Mouse (Mus musculus) heart, adult 2 months (tissue): ENCODE measurements at regions not wholly inside any gene's neighbourhood (a gene's known extent, or its start where the extent isn't known, plus 50 kb on each side); places are given as distances from the start of the nearest gene placed in this dataset.

ENCODE experiments used
- DNase-seq, 2 experiments: peaks; one replicate each; pipeline ENCODE4 v3.0.0; 2021
- H3K27ac ChIP-seq: fragments of 200-600 bp; 2 replicates; pipeline ENCODE4 v1.8.1; 2022
- H3K27me3 ChIP-seq: fragments of 200-500 bp; 2 replicates; pipeline ENCODE4 v1.6.1; 2012; ENCODE audit warnings: mild to moderate bottlenecking, low read length, inconsistent platforms, mixed read lengths; ENCODE audit not compliant: control insufficient read depth, insufficient read depth
- H3K36me3 ChIP-seq: fragments of 200-500 bp; 2 replicates; pipeline ENCODE4 v1.6.1; 2012; ENCODE audit warnings: low read length, inconsistent platforms; ENCODE audit not compliant: control insufficient read depth, insufficient read depth
- H3K4me1 ChIP-seq: fragments of 200-500 bp; 2 replicates; pipeline ENCODE4 v1.6.1; 2011; ENCODE audit warnings: low read length; ENCODE audit not compliant: control insufficient read depth, insufficient read depth
- H3K4me3 ChIP-seq: fragments of 200-600 bp; 2 replicates; pipeline ENCODE4 v1.8.1; 2022
- H3K79me2 ChIP-seq: fragments of 200-500 bp; replicated peaks from 2 replicates; pipeline ENCODE4 v1.6.1; 2012; ENCODE audit warnings: mild to moderate bottlenecking, inconsistent platforms, low read length, moderate library complexity, mixed read lengths; ENCODE audit not compliant: control insufficient read depth, insufficient read depth
- H3K9ac ChIP-seq: fragments of 200-500 bp; 2 replicates; pipeline ENCODE4 v1.6.1; 2012; ENCODE audit warnings: low read depth, mild to moderate bottlenecking, control low read depth, inconsistent platforms, low read length, mixed read lengths
- CTCF ChIP-seq: fragments of 200-600 bp; IDR thresholded peaks from 2 replicates; pipeline ENCODE4 v1.8.1; 2022; ENCODE audit warnings: antibody characterized with exemption, mild to moderate bottlenecking, moderate library complexity
- EP300 ChIP-seq: fragments of 200-500 bp; IDR thresholded peaks from 2 replicates; pipeline ENCODE4 v1.6.1; 2011; ENCODE audit warnings: low read depth, low read length, control low read depth; ENCODE audit not compliant: insufficient read depth
- POLR2A ChIP-seq: fragments of 200-500 bp; IDR thresholded peaks from 2 replicates; pipeline ENCODE4 v1.6.1; 2011; ENCODE audit warnings: mild to moderate bottlenecking, low read depth, low read length, control low read depth; ENCODE audit not compliant: insufficient read depth
- WGBS: fragments of 180-500 bp; shearing (Covaris S2); methylation state at CpG from one replicate; pipeline ENCODE4 v1.1.7; 2018; 5-methylcytosine and 5-hydroxymethylcytosine counted together
- intact Hi-C: fragments of 180-260 bp; cut with DNase I; formaldehyde crosslinking; loops from one replicate; pipeline ENCODE4 v1.15.1; 2025

DNA sequence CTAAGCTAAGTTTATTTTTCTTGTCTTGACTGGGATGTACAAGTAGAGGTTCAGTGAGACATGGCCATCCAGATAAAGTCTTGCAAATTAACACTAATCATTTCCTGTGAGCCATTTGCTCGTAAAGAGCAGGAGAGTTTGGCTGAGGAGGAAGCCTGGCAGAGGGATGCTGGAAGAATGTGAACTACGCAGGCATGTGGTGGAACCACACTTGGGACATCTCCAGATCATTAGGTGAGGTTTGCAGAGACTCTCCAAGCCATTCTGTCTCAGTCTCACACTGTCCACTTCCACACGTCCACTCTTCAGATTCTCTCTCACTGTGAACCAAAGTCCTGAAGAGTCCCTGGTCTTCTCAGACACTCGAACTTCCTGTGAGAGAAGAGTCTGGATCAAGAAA is 256.3 kb downstream of the Dysf start:
- H3K4me3 ChIP-seq = no peak overlapping the region
- WGBS = 57% methylated on average over 4 of the region's 4 CpGs
- no peaks in the 10 kb centered on the region for H3K36me3 ChIP-seq
- H3K9ac ChIP-seq = no peak overlapping the region
- no peak overlapping the region for H3K27ac ChIP-seq
- no peak for TF ChIP-seq CTCF
- no peak for TF ChIP-seq EP300
- no peaks in the 10 kb centered on the region for H3K79me2 ChIP-seq
- DNase-seq = no peak
- intact Hi-C loops = loop anchor here (10.0 kb wide), 1 partner anchor 320 kb away; no protein-coding TSS in a partner anchor
- H3K27me3 ChIP-seq = no peaks in the 10 kb centered on the region
- peaks cover 5% of the 10 kb centered on the region; the same call in 1 of the 2 replicates for H3K4me1 ChIP-seq

DNA sequence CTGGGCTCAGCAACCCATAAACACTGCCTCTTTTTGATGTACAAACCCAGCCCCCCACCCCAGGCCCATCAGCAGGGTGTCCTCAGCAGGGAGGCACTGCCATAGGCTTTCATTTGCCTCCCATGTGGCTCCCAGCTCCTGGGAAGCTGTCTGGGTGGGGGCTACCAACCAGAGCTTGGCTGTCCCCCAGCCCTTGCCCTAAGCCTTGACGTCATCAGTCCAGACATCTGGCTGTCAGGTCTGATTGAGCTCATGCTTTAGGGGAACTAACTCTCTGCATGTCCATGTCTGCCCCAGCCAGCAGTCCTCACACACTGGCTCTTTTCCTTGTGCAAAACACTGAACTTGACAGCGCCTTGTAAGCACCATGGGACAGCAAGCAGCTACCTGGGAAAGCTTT is 255.3 kb downstream of the Dysf start:
- Histone ChIP-seq H3K27ac (no peak overlapping the region), H3K36me3 (no peaks in the 10 kb centered on the region), H3K79me2 (no peaks in the 10 kb centered on the region), H3K4me3 (no peak overlapping the region), H3K4me1 (peaks cover 3% of the 10 kb centered on the region; the same call in 1 of the 2 replicates), H3K9ac (no peak overlapping the region), H3K27me3 (no peaks in the 10 kb centered on the region)
- TF ChIP-seq EP300 = no peak
- TF ChIP-seq POLR2A = no peak
- no peak for TF ChIP-seq CTCF
- DNase-seq = no peak
- WGBS = 53% methylated on average over 2 of the region's 2 CpGs
- intact Hi-C loops = loop anchor here (10.0 kb wide), 1 partner anchor 321 kb away; no protein-coding TSS in a partner anchor

DNA sequence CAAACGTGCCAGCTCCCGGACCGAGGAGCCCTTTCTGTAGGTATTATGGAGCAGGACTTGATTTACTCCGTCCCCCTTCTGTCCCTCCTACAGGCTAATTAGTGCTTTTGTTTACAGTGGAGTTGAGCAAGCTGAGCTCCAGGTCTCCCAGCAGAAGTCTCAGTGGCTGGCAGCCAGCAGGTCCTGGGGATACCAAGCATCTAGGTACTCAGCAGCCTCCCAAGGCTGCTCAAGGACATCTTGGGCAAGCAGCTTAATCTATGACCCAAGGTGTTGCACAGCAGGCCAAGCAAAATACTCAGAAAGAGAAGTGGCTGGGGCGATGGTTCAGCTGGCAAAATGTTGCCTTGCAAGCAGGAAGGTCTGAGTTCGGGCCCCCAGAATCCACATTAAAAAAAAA is 254.4 kb downstream of the Dysf start:
- intact Hi-C loops = loop anchor here (10.0 kb wide), 1 partner anchor 322 kb away; no protein-coding TSS in a partner anchor
- H3K36me3 ChIP-seq = no peaks in the 10 kb centered on the region
- no peak for DNase-seq
- no peak overlapping the region for H3K4me3 ChIP-seq
- 49% methylated on average over 6 of the region's 6 CpGs for WGBS
- H3K27ac ChIP-seq = no peak overlapping the region
- no peak for TF ChIP-seq CTCF
- TF ChIP-seq POLR2A = no peak
- TF ChIP-seq EP300 = no peak
- H3K79me2 ChIP-seq = no peaks in the 10 kb centered on the region
- H3K9ac ChIP-seq = no peak overlapping the region
- no peaks in the 10 kb centered on the region for H3K27me3 ChIP-seq
- peaks cover 2% of the 10 kb centered on the region; the same call in 1 of the 2 replicates for H3K4me1 ChIP-seq

DNA sequence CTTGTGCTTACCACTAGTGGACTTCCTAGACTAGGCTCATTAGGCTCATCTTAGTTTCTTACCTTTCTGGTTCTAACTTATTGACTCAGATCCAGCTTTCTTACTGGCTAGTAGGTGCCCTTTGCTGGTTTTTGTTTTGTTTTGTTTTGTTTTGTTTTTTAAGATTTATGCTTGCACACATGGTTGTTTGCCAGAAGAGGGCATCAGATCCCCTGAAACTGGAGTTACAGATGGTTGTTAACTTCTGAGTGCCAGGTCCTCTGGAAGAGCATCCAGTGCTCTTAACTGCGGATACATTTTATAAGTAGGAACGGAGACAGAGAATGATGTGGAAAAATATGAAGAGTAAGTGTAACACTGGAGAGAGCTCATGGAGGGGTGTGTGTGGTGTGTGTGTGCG is 253.1 kb downstream of the Dysf start:
- no peak for TF ChIP-seq POLR2A
- no peak for TF ChIP-seq EP300
- TF ChIP-seq CTCF = peak; percentile 63
- Histone ChIP-seq H3K27me3 (no peaks in the 10 kb centered on the region), H3K4me3 (no peak overlapping the region), H3K79me2 (no peaks in the 10 kb centered on the region), H3K9ac (no peak overlapping the region), H3K36me3 (no peaks in the 10 kb centered on the region), H3K4me1 (no peaks in the 10 kb centered on the region), H3K27ac (no peak overlapping the region)
- DNase-seq = no peak
- 84% methylated on average over 3 of the region's 3 CpGs for WGBS
- intact Hi-C loops = loop anchor here (10.0 kb wide), 1 partner anchor 323 kb away; no protein-coding TSS in a partner anchor
